Mouse (Mus musculus) left cerebral cortex, adult 6 months (tissue): ENCODE results near the gene Ctsf. TPM values are rescaled to one million over a fixed set of nuclear protein-coding genes. Genes with fewer than 3 reads are reported as not detected.

ENCODE experiments used
- long read RNA-seq, 2 experiments: library from polyadenylated mRNA; unstranded; transcript quantifications; one replicate each; pipeline ENCODE4 v2.0.0; 2019 to 2020
- polyA plus RNA-seq: library from polyadenylated mRNA; unstranded; fragments of <200 nt; fragmentation: Nextera tagmentation; gene quantifications from 2 replicates; pipeline ENCODE4 v1.2.3, GENCODE M21; 2021

Ctsf gene
- polyA plus RNA-seq, result 79.0 and 97.4 TPM in 2 replicates
- long read RNA-seq, experiment 1, transcript Ctsf-201 (14 exons, 1,980 nt), result major isoform, 465 of 569 reads
- long read RNA-seq, experiment 1, partial matches to known transcripts, result 17 of 569 reads
- long read RNA-seq, experiment 1, other reads (novel, unspliced or antisense), result 84 of 569 reads
- long read RNA-seq, experiment 2, transcript Ctsf-201 (14 exons, 1,980 nt), result major isoform, 113 of 135 reads
- long read RNA-seq, experiment 2, partial matches to known transcripts, result 8 of 135 reads
- long read RNA-seq, experiment 2, other reads (novel, unspliced or antisense), result 14 of 135 reads

GRCm38 (mm10) chr19:4854552-4855469, at the start of gene Ctsf:
Ctsf (plus strand) TSS chr19:4855130.

GRCm38 (mm10) chr19:4811063-4811908, 43.6 kb upstream of the Ctsf start, which contains the start of the genes Gm21992 and Rbm14:
Gm21992 (minus strand) TSS chr19:4811612.
Rbm14 (minus strand) TSS chr19:4811634.

GRCm38 (mm10) chr19:4839149-4839548, 15.8 kb upstream of the Ctsf start, which contains the start of the genes Ccs and Ccdc87:
Ccs (minus strand) TSS chr19:4839332.
Ccdc87 (plus strand) TSS chr19:4839366.

GRCm38 (mm10) chr19:4877785-4878184, 22.9 kb downstream of the Ctsf start, which contains the start of gene Actn3:
Actn3 (minus strand) TSS chr19:4877909.

GRCm38 (mm10) chr19:4878405-4879323, 23.7 kb downstream of the Ctsf start, which contains the start of gene Zdhhc24:
Zdhhc24 (plus strand) TSS chr19:4878668.

GRCm38 (mm10) chr19:4905979-4906794, 51.3 kb downstream of the Ctsf start, which contains the start of gene Bbs1:
Bbs1 (minus strand) TSS chr19:4906628.

Other genes with a start within 250 kb of the Ctsf start
- 2.0 and 4.3 TPM in 2 replicates for gene Lrfn4, start 239.5 kb upstream of the Ctsf start, polyA plus RNA-seq
- gene Rce1, start 229.5 kb upstream of the Ctsf start, polyA plus RNA-seq, result 39.4 and 51.1 TPM in 2 replicates
- gene Gm960, start 156.5 kb upstream of the Ctsf start, polyA plus RNA-seq, result 5.0 and 5.5 TPM in 2 replicates
- gene Sptbn2, start 144.0 kb upstream of the Ctsf start, polyA plus RNA-seq, result 48.6 and 61.2 TPM in 2 replicates
- gene Rbm4b, start 98.6 kb upstream of the Ctsf start, polyA plus RNA-seq, result 21.5 and 24.9 TPM in 2 replicates
- gene Rbm4, start 61.2 kb upstream of the Ctsf start, polyA plus RNA-seq, result 25.7 and 26.6 TPM in 2 replicates
- 5.1 and 8.4 TPM in 2 replicates for gene Gm21992, start 43.5 kb upstream of the Ctsf start, polyA plus RNA-seq
- gene Rbm14, start 43.5 kb upstream of the Ctsf start, polyA plus RNA-seq, result 7.6 and 11.1 TPM in 2 replicates
- gene Ccs, start 15.8 kb upstream of the Ctsf start, polyA plus RNA-seq, result 37.7 and 46.6 TPM in 2 replicates
- 1.5 and 1.8 TPM in 2 replicates for gene Ccdc87, start 15.8 kb upstream of the Ctsf start, polyA plus RNA-seq
- gene Actn3, start 22.8 kb downstream of the Ctsf start, polyA plus RNA-seq, result 0.28 and 1.0 TPM in 2 replicates
- gene Zdhhc24, start 23.5 kb downstream of the Ctsf start, polyA plus RNA-seq, result 10.3 and 15.3 TPM in 2 replicates
- 7.2 and 18.1 TPM in 2 replicates for gene Bbs1, start 51.5 kb downstream of the Ctsf start, polyA plus RNA-seq
- gene Dpp3, start 73.2 kb downstream of the Ctsf start, polyA plus RNA-seq, result 20.7 and 24.6 TPM in 2 replicates
- 8.9 and 11.4 TPM in 2 replicates for gene Peli3, start 88.0 kb downstream of the Ctsf start, polyA plus RNA-seq
- gene Mrpl11, start 107.0 kb downstream of the Ctsf start, polyA plus RNA-seq, result 133 and 161 TPM in 2 replicates
- gene Npas4, start 135.2 kb downstream of the Ctsf start, polyA plus RNA-seq, result 12.7 and 17.4 TPM in 2 replicates
- gene Slc29a2, start 168.7 kb downstream of the Ctsf start, polyA plus RNA-seq, result 6.6 and 8.4 TPM in 2 replicates
- 129 and 165 TPM in 2 replicates for gene B4gat1, start 183.7 kb downstream of the Ctsf start, polyA plus RNA-seq
- 1.7 and 2.9 TPM in 2 replicates for gene AC124502.3, start 183.8 kb downstream of the Ctsf start, polyA plus RNA-seq
- 33.0 and 37.7 TPM in 2 replicates for gene Brms1, start 186.2 kb downstream of the Ctsf start, polyA plus RNA-seq
- gene Rin1, start 195.4 kb downstream of the Ctsf start, polyA plus RNA-seq, result 13.6 and 19.4 TPM in 2 replicates
- gene Cd248, start 212.9 kb downstream of the Ctsf start, polyA plus RNA-seq, result 2.3 and 4.5 TPM in 2 replicates
- 148 and 149 TPM in 2 replicates for gene Tmem151a, start 230.4 kb downstream of the Ctsf start, polyA plus RNA-seq
- 36.4 and 56.7 TPM in 2 replicates for gene Yif1a, start 233.4 kb downstream of the Ctsf start, polyA plus RNA-seq
- 37.0 and 528 TPM in 2 replicates for gene Cnih2, start 243.4 kb downstream of the Ctsf start, polyA plus RNA-seq